10 mouse cellular contexts compared by ENCODE assay signal in the genomic region with DNA sequence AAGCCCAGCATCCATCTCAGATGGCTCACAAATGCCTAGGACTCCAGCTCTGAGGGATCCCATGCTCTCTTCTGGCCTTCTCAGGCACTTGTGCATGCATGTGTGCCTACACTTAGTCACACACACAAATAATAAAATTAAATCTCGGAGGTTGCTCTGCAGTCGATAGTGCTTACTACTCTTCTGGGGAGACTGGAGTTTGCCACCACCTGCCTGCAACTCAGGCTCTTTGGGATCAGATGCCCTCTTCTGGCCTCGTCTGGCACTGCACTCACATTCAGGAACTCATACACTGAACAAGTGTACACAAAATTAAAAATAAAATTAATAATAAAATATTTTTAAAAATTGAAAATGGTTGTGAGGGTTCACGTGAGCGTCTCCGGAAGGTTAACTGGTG. TPM values are rescaled to one million over a fixed set of nuclear protein-coding genes. Genes with fewer than 3 reads are reported as not detected.
DNase-seq lines count a peak whose midpoint lies in the region; ATAC-seq and TF ChIP-seq lines count a peak whose summit lies in the region.
"Had no signal": no experiment of that assay in that cellular context is flagged by ENCODE, and none has a peak within 500 bp of the region (broad histone marks: within the 10 kb centered on the region; RNA-seq: fewer than 3 reads in every experiment).

No protein-coding gene starts in this region.

- H3K27me3 ChIP-seq in cerebellum, adult 2 months (ENCODE audit: control insufficient read depth, insufficient read depth, low read length): peaks cover 10% of the 10 kb centered on the region; the same call in 1 of the 2 replicates
- H3K27me3 ChIP-seq in neural tube, embryonic 11.5 days (ENCODE audit: control insufficient read depth, insufficient read depth, low read length): peaks cover 11% of the 10 kb centered on the region
- H3K27me3 ChIP-seq in neural tube, embryonic 15.5 days (replicated peaks): peaks cover 66% of the 10 kb centered on the region
- no peaks in the 10 kb centered on the region for H3K27me3 ChIP-seq in forebrain, embryonic 14.5 days (replicated peaks; ENCODE audit: control insufficient read depth, insufficient read depth, low read length)

- no peak overlapping the region for H3K9ac ChIP-seq in neural tube, embryonic 11.5 days (ENCODE audit: low read length)
- H3K9ac ChIP-seq in neural tube, embryonic 15.5 days (replicated peaks): no peak overlapping the region
- H3K9ac ChIP-seq in forebrain, embryonic 14.5 days (ENCODE audit: low read length): no peak overlapping the region

- TF ChIP-seq CTCF in cerebellum, adult 2 months (IDR thresholded peaks at IDR 0.05; ENCODE audit: borderline replicate concordance, insufficient read depth, low read depth, low read length): peak; percentile 19; the same call in 1 of the 2 replicates
- TF ChIP-seq CTCF in brain, embryonic 14.5 days (IDR thresholded peaks at IDR 0.05; ENCODE audit: borderline replicate concordance, extremely low read depth, insufficient read depth, insufficient read length): peak; percentile 64

- WGBS in cerebellum, adult 2 months: 92% methylated on average over 6 of the region's 6 CpGs
- 83% methylated on average over 6 of the region's 6 CpGs for WGBS in neural tube, embryonic 11.5 days
- WGBS in neural tube, embryonic 15.5 days: 87% methylated on average over 6 of the region's 6 CpGs
- 80% methylated on average over 6 of the region's 6 CpGs for WGBS in forebrain, embryonic 14.5 days

- no peak for DNase-seq in cerebellum, adult 2 months
- no peak for DNase-seq in cerebellum, adult 11-12 months
- DNase-seq in neural tube, embryonic 11.5 days (ENCODE audit: low spot score): peak; percentile 46
- DNase-seq in neural tube, embryonic 10.5 days (ENCODE audit: extremely low spot score, low spot score): no peak
- peak; percentile 40 for DNase-seq in brain, embryonic 14.5 days (ENCODE audit: low read depth)
- DNase-seq in kidney, postnatal 14 days: peak; percentile 64
- DNase-seq in forebrain, embryonic 14.5 days (ENCODE audit: low spot score): no peak

- H3K4me3 ChIP-seq in cerebellum, adult 2 months (replicated peaks; ENCODE audit: insufficient read depth, low read depth, low read length): no peak overlapping the region
- no peak overlapping the region for H3K4me3 ChIP-seq in neural tube, embryonic 11.5 days (ENCODE audit: low read depth, low read length)
- no peak overlapping the region for H3K4me3 ChIP-seq in neural tube, embryonic 15.5 days (replicated peaks)
- no peak overlapping the region for H3K4me3 ChIP-seq in forebrain, embryonic 14.5 days (ENCODE audit: low read depth, low read length)

- no peak for ATAC-seq in neural tube, embryonic 11.5 days (ENCODE audit: insufficient read depth, low FRiP score, low TSS enrichment)
- ATAC-seq in neural tube, embryonic 15.5 days (ENCODE audit: low FRiP score): no peak
- no peak for ATAC-seq in forebrain, embryonic 14.5 days

- peaks cover 4% of the 10 kb centered on the region for H3K4me1 ChIP-seq in cerebellum, adult 2 months (ENCODE audit: control insufficient read depth, insufficient read depth, low read length)
- H3K4me1 ChIP-seq in neural tube, embryonic 11.5 days (ENCODE audit: control insufficient read depth, insufficient read depth, low read length): peaks cover 18% of the 10 kb centered on the region
- H3K4me1 ChIP-seq in neural tube, embryonic 15.5 days: peaks cover 34% of the 10 kb centered on the region
- peaks cover 7% of the 10 kb centered on the region for H3K4me1 ChIP-seq in forebrain, embryonic 14.5 days (ENCODE audit: control insufficient read depth, insufficient read depth, low read length)

- no peak overlapping the region for H3K27ac ChIP-seq in cerebellum, adult 2 months (ENCODE audit: insufficient read depth, low read length)
- no peak overlapping the region for H3K27ac ChIP-seq in neural tube, embryonic 11.5 days (ENCODE audit: low read depth, low read length)
- H3K27ac ChIP-seq in neural tube, embryonic 15.5 days (replicated peaks): no peak overlapping the region
- H3K27ac ChIP-seq in forebrain, embryonic 14.5 days (ENCODE audit: low read depth, low read length): no peak overlapping the region
- H3K27ac ChIP-seq: macrophage had no signal

- TF ChIP-seq POLR2A in cerebellum, adult 2 months (IDR thresholded peaks at IDR 0.05; ENCODE audit: borderline replicate concordance, insufficient read depth, low read length): no peak
- no peak for TF ChIP-seq POLR2A in brain, embryonic 14.5 days (IDR thresholded peaks at IDR 0.05; ENCODE audit: borderline replicate concordance, extremely low read depth, insufficient read depth, insufficient read length, poor library complexity, severe bottlenecking)

- no peaks in the 10 kb centered on the region for H3K9me3 ChIP-seq in neural tube, embryonic 11.5 days (ENCODE audit: control insufficient read depth, low read length)
- no peaks in the 10 kb centered on the region for H3K9me3 ChIP-seq in neural tube, embryonic 15.5 days (replicated peaks)
- no peaks in the 10 kb centered on the region for H3K9me3 ChIP-seq in forebrain, embryonic 14.5 days (replicated peaks; ENCODE audit: control insufficient read depth, low read length)
- H3K9me3 ChIP-seq: G1E had no signal

- H3K36me3 ChIP-seq in neural tube, embryonic 11.5 days (ENCODE audit: control insufficient read depth, insufficient read depth, low read length): no peaks in the 10 kb centered on the region
- H3K36me3 ChIP-seq in neural tube, embryonic 15.5 days: no peaks in the 10 kb centered on the region
- no peaks in the 10 kb centered on the region for H3K36me3 ChIP-seq in forebrain, embryonic 14.5 days (ENCODE audit: control insufficient read depth, insufficient read depth, low read length)
- H3K36me3 ChIP-seq: G1E had no signal

- H3K4me2 ChIP-seq in neural tube, embryonic 11.5 days (ENCODE audit: low read depth): no peak overlapping the region
- peak overlapping the region; percentile 100; the same call in 1 of the 2 replicates for H3K4me2 ChIP-seq in neural tube, embryonic 15.5 days
- H3K4me2 ChIP-seq in forebrain, embryonic 14.5 days (ENCODE audit: low read length): no peak overlapping the region

RNA-seq across cellular contexts. Expression of gene Lhfpl2, which starts 2.2 kb away (rescaled TPM):
- polyA plus RNA-seq in cerebellum, adult 2 months (2012; rRNA removed): 22.5 and 25.6 TPM in 2 replicates
- 25.2 and 27.8 TPM in 2 replicates for polyA plus RNA-seq in neural tube, embryonic 11.5 days (2014; fragmentation: Nextera tagmentation; extraction: Ambion mirVana)
- polyA plus RNA-seq in brain, embryonic 14.5 days (2012; rRNA removed): 14.9 and 19.3 TPM in 2 replicates
- polyA plus RNA-seq in neural tube, embryonic 15.5 days (2015; fragmentation: Nextera tagmentation; extraction: Ambion mirVana): 18.2 and 19.4 TPM in 2 replicates
- polyA plus RNA-seq in forebrain, embryonic 14.5 days (2014; fragmentation: Nextera tagmentation; extraction: Ambion mirVana): 9.7 and 13.4 TPM in 2 replicates
- polyA plus RNA-seq: G1E had no signal

Comparison
In these comparisons a context has a peak if more than half of its experiments do, and no peak if none do; other contexts are left out.
1. DNase-seq: peak in neural tube, embryonic 11.5 days (single experiment), brain, embryonic 14.5 days (single experiment) and kidney, postnatal 14 days (single experiment); none in cerebellum, adult 2 months (0 of 2), cerebellum, adult 11-12 months (single experiment), neural tube, embryonic 10.5 days (single experiment) and forebrain, embryonic 14.5 days (single experiment).